Mouse (Mus musculus) gastrocnemius, postnatal 10 days (tissue): ENCODE measurements around the gene Esrp2. TPM values are rescaled to one million over a fixed set of nuclear protein-coding genes. Genes with fewer than 3 reads are reported as not detected.
A peak's percentile ranks its signal among the peaks of the same experiment; 100 is the strongest.

Experiments
- DNase-seq: peaks from one replicate; pipeline ENCODE4 v3.0.0; 2021; ENCODE audit warnings: mixed read lengths
- total RNA-seq, 2 experiments: library from RNA; stranded (reverse); gene quantifications; 2 replicates each; pipeline ENCODE4 v1.2.3; 2021

Esrp2 gene
- total RNA-seq, 2 experiments from 2014 or later = 0.07 TPM; not detected in 1

GRCm38 (mm10) chr8:106147868-106148565, 11.2 kb upstream of the Esrp2 start:
- no peak for DNase-seq

DNA sequence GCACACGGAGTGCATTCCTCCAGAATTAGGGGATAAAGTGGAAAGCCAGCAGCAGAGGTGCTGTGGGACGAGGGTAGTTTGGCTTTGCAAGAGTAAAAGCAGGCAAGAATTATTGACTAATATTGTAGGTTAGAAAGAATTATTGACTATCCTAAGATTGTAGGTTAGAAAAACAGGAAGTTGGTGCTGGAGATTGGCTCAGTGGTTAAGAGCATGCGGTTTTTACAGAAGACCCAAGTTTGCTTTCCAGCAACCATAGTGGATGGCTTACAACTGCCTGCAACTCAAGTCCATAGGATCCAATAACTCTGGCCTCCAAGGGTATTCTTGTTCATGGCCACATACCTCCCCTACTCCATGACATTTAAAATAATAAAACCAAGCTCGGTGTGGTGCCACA, 9.2 kb upstream of the Esrp2 start:
- no peak for DNase-seq

DNA sequence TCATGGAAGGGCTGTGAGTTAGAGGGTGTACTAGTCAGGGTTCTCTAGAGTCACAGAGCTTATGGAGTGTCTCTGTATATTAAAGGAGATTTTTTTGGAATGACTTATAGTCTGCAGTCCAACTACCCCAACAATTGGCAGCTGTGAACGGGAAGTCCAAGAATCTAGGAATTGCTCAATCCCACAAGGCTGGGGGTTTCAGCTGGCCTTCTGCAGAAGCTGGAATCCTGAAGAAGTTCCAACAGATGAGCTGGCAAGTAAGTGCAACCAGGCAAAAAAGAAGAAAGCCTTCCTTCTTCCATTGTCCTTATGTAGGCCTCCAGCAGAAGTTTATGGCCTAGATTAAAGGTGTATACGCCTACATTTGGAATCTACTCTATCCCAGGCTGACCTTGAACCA, 8.6 kb upstream of the Esrp2 start:
- no peak for DNase-seq

DNA sequence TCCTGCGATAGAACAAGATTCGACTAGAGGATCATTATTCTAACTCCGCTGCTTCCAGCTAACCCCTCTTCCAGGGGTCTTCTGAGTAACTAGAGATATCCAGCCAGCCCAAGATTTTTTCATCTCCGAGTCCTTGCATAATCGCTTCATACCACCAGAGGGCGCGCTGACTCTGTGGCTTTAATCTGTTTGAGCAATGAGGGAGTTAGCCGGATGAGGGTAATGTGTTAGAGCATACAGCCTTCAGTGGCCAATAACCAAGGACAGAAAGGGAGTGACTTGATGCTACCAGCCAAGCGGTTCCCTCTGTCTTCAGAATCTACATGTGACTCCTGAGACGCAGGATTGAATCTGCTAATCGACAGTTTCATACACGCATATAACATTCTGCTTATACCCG, 4.0 kb upstream of the Esrp2 start:
- DNase-seq = peak; percentile 83

DNA sequence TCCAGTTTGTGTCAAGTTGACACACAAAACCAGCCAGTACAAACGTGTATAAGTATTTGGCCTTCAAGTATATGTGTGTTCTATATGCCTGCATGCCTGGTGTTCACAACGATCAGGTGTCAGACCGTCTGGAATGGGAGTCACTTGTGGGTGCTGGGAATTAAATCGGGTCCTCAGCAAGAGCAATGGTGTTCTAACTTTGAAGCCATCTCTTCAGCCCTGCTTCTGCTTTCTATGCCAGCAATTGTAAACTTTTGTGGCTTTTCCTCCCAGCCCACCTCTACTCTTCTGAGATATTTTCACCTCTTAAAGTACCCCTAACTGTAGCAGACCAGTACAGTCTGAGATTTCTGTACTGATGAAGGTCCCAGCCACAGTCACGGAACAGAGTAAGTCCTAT, 3.4 kb upstream of the Esrp2 start:
- no peak for DNase-seq

- DNase-seq = no peak
Measured at GRCm38 (mm10) chr8:106138616-106139015, 1.8 kb upstream of the Esrp2 start.

- DNase-seq = no peak
Measured at GRCm38 (mm10) chr8:106137906-106138477, 1.2 kb upstream of the Esrp2 start.

DNA sequence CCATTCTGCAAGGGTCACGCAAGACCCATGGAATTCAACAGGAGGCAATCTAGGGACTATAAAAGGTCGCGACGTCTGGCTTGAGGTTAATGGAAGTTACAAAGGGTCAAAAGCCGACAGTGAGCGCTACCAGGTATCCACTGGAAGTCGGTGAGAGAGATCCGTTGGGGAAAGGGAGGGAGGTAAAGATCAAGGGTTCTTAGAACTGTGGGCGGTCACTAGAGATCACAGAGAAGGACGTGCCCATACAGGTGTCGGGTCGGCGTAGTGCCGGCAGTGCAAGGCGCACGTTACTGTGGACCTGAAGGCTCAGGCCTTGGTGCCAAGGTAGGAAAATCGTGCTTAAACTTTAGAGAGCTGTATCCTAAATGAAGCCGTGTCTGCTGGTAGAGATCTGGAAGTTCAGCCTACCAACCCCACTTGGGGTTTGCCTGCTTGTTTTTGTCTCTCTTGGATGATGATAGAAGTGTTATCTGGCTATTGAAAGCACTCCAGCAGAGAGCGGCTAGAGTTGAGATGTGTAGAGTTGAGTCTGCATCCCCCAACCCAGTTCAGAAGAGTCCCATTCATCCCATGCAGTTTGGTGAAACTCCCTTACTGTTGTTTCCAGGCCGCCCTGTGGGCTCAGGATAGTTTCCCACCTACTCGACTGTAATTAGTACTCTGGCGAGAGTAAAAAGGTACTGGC, 588 bp upstream of the Esrp2 start:
- DNase-seq = no peak

DNA sequence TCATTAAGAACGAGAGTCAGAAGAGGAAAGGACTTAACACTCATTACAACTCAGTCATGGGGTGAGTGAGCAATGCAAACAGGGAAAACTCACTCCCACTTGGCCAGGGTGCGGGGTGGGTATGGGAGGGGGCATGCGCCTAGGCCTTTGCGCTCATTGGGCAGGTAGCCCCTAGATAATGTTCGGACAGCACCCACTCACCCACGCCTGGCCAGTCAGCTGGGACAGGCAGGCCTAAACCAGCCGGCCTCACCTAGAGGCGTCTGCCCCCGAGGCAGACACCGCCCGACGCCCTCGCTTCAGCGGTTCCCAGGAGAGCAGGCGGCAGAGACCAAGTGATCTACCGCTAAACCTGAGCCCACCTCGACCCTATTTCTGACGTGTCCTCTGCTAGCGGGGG, 1.1 kb downstream of the Esrp2 start:
- DNase-seq = no peak

GRCm38 (mm10) chr8:106134751-106135571, 1.8 kb downstream of the Esrp2 start:
- no peak for DNase-seq

DNA sequence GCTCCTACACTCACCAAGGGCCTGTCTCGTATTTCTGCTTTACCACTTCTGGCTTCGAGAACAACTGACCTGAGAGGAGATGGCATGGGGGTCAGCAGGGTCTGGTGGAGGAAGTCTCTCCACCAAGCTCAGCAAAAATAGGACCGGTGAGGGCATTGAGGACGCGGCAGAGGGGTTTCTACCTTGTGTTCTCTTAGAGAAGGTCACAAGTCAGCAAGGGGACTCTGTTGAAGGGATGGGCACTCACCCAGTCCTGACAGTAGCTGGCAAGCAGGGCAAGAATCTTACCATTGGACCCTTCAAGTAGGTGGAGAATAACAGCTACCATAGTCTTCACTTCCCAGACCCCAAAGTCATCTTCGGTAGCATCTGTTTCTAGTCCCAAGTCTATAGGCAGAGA, 2.8 kb downstream of the Esrp2 start:
- DNase-seq = no peak

DNA sequence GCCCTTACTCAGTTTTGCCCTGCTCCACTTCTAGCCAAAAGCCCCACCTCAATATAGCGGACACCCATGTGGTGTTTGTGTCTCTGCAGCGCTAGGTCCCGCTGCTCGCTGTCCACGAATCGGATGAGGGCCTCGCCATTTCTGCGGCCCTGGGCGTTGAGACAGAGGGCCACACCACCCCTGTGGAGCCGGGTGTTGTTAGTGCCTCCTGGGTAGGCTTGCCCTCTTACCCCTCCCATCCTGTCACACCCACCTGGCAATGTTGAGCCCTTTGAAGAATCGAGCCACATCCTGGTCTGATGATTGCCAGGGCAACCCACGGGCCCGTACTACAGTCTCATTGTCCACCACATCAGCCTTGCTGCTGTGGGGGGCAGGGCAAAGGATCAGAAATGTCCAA, 3.2 kb downstream of the Esrp2 start:
- no peak for DNase-seq

- no peak for DNase-seq
Measured at GRCm38 (mm10) chr8:106132356-106132755, 4.4 kb downstream of the Esrp2 start.

GRCm38 (mm10) chr8:106131488-106132222, 5.1 kb downstream of the Esrp2 start:
- DNase-seq = no peak

DNA sequence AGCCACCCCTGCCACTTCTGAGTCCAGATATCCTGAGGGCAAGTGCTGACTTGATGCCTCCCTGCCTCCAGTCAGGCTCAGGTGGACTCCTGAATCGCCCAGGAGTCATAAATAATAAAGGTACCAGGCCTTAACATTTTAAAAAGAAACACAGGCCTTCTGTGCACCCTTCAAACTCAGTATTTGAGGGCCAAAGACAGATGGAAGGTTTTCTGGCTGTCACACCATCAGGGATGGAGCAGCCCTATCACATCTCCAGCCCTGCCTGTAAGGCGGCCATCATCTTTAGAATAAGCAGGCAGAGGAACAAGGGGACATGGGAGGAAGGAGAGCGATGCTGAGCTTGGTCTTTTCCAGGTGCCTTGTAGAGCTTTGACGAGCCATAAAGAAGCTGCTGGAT, 5.8 kb downstream of the Esrp2 start:
- no peak for DNase-seq

DNA sequence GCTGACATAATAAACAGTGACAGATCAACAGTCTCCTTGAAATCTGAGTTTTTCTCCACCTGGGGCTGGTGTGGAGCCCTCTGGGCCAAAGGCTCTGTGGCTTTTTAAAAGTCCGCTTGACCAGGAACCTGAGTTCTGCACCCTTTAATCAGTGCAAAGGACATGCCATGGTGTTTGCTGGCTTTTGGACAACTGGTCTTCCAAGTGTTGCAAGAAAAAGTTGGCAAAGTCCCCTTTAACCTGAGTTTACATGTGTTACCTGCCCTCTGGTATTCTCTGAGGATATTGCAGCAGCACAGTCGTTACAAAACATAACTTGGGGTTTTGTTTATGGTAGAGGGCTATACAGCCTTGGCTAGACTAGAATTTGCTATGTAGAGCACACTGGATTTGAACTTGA, 6.3 kb downstream of the Esrp2 start:
- no peak for DNase-seq

DNA sequence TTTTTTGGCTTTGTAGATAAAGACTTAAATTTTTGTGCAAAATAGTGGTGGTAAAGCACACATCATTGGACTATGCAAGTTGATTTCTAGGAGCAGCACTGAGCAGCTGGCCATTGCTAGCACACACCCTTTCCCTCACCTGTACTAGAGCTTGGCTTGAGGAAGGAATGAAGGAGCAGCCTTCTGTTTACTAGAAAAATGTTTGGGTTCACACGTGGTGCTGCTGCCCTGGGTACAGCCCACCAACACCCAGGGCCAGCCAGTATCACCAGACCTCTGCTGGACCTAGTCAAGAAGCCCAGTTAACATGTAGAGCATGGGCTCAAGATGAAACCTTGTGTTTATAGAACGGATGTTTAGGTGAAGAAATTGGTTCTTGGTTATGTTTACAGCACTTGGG, 6.8 kb downstream of the Esrp2 start:
- no peak for DNase-seq

DNA sequence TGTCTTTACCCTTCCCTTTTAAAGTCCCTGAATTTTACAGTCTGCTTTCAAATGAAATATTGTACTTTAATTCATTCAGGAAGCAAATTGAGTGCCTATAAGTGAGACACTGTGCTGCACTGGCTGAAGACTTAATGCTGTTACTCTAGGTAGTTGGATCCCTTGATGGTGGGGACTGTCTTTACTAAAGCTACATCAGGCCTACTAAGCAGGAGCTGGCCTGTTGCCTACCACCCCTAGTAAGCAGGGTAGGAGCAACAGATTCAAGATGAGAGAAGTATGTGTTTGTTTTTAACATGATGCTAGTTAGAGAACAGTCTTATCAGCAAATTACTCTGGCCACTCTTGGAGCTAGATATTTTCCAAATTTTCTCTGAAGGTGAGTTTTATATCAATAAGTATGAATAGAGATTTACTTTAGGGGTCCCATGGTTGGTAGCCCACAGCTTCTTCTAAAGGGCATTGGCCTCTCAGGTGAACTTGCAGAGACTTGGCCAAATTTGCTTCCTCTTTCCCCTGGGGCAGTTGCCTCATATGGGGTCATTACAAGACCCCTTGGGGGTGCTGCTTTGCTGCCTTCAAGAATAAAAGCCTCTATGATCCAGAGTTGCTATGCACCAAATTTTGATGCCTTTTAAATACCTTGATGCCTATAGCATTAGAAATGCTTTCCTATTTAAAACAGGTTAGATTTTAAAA, 7.4 kb downstream of the Esrp2 start:
- peak; percentile 14 for DNase-seq

DNA sequence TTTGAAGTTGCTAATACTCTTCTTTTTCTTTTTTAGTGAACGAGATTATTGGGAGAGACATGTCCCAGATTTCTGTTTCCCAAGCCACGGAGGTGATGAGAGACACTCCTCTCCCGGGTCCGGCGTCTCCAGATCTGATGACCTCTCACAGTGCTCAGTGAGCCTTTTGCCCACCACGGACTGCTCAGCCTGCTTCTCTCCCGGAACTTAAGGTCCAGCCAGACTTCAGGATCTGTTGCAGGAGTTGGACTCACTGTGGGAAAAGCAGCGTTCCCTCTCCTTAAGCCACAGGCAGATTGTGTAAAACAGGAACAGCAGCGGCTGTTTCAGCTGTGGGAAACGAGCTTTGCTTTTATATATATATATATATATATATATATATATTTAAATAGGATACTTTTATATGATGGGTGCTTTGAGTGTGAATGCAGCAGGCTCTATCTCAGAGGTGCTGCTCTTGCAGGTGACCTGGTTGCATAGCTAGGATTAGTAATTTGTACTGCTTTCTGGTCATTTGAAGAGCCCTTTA, 8.8 kb downstream of the Esrp2 start:
- no peak for DNase-seq

DNA sequence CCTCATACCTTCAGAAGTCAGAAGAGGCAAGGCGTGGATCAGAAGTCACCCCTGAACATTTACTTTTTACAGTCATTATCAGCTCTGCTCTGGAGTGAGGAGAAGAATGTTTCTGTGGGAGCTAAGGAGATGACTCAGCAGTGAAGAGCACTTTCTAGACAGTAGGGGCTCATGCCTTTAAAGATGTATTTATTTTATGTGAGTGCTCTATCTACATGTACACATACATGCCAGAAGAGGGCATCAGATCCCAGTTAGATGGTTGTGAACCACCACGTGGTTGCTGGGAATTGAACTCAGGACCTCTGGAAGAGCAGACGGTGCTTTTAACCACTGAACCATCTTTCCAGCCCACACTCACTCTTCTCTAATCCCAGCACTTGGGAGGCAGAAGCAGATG, 9.7 kb downstream of the Esrp2 start:
- no peak for DNase-seq

- DNase-seq = no peak
Measured at GRCm38 (mm10) chr8:106126055-106126454, 10.7 kb downstream of the Esrp2 start.
